Mouse (Mus musculus) brain, adult 10 weeks (tissue): ENCODE data around the gene Wdr17. TPM values are rescaled to one million over a fixed set of nuclear protein-coding genes. Genes with fewer than 3 reads are reported as not detected.

Experiments used
- polyA plus RNA-seq: library from polyadenylated mRNA; stranded (reverse); fragments of 350-450 nt; fragmentation: Illumina TruSeq; extraction: RNeasy Lipid Tissue Mini Kit (QIAGEN cat#74804); gene quantifications from one replicate; pipeline ENCODE4 v1.2.3, GENCODE M21; 2015; ENCODE audit warnings: low read depth, low replicate concordance

The Wdr17 gene
- polyA plus RNA-seq, result 27.0 TPM

DNA sequence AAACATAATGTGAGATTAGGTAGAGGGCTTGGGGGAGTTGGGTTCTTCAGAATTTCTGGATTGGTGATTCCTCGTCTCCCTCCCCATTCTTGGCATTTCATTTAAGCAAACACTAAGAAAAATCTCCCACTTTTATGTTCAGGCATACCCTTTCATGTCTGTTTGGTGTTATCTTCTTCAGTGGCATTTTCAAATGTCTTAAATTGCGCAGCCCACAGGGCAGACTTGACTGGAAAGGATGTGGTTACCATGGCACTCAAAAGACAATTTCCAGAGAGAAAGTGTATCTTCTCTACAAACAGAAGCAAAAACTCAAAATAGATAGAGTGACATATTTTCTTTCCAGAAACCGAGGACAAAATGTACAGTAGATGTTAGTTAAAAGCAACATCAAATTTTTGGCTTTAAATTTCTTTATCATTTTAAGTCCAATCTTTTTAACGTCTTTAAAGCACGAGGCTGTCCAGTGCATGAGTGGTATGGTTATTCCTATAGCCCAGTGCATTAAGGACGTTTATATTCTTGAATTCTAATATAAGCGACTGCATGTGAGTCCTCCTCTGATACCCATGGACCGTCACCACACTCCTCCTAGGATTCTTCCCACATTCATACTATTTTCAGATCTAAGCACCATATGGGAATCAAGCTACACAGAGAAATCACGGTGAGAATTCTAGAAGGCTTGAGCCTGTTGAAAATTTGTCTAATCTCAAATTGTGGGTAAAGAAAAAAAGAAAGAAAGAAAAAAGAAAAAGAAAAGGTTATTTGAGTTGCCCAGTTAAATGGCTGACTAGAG, at the start of gene Wdr17:
Gene Wdr17 (minus strand): TSS at position 198 of the 799 bp plus-strand sequence.

GRCm38 (mm10) chr8:54600671-54601251, 286.2 kb downstream of the Wdr17 start, which contains the start of gene Spata4:
Gene Spata4 (plus strand): TSS chr8:54600781.

Other genes with a start within 250 kb of the Wdr17 start
- 1,002 TPM for gene Gpm6a, start 67.7 kb upstream of the Wdr17 start, polyA plus RNA-seq